Mouse (Mus musculus): ENCODE results near the gene Rnf19b. TPM values are rescaled to one million over a fixed set of nuclear protein-coding genes. Genes with fewer than 3 reads are reported as not detected.

Rnf19b gene
- polyA plus RNA-seq (2012; rRNA removed), result 30.2 and 36.1 TPM in 2 replicates

- no peak for DNase-seq (ENCODE audit: low read depth)
Observed at GRCm38 (mm10) chr4:129058207-129059092, at the start of gene Rnf19b. Rnf19b (plus strand) TSS chr4:129058271.

- DNase-seq (ENCODE audit: low read depth), result no peak
Observed at GRCm38 (mm10) chr4:129008672-129009071, 49.4 kb upstream of the Rnf19b start.

GRCm38 (mm10) chr4:129009521-129009920 lies 48.5 kb upstream of the Rnf19b start:
- no peak for DNase-seq (ENCODE audit: low read depth)

- no peak for DNase-seq (ENCODE audit: low read depth)
Observed at GRCm38 (mm10) chr4:129011604-129012121, 46.4 kb upstream of the Rnf19b start.

GRCm38 (mm10) chr4:129013151-129013864 lies 44.8 kb upstream of the Rnf19b start:
- DNase-seq (ENCODE audit: low read depth), result no peak

- DNase-seq (ENCODE audit: low read depth), result no peak
Observed at GRCm38 (mm10) chr4:129016329-129016728, 41.7 kb upstream of the Rnf19b start.

GRCm38 (mm10) chr4:129017150-129017549 lies 40.9 kb upstream of the Rnf19b start:
- no peak for DNase-seq (ENCODE audit: low read depth)

GRCm38 (mm10) chr4:129018788-129019435 lies 39.2 kb upstream of the Rnf19b start:
- DNase-seq (ENCODE audit: low read depth), result no peak

GRCm38 (mm10) chr4:129019788-129020187 lies 38.3 kb upstream of the Rnf19b start:
- DNase-seq (ENCODE audit: low read depth), result no peak

- DNase-seq (ENCODE audit: low read depth), result no peak
Observed at GRCm38 (mm10) chr4:129020454-129020853, 37.6 kb upstream of the Rnf19b start.

GRCm38 (mm10) chr4:129021426-129021825 lies 36.6 kb upstream of the Rnf19b start:
- DNase-seq (ENCODE audit: low read depth), result no peak

- DNase-seq (ENCODE audit: low read depth), result no peak
Observed at GRCm38 (mm10) chr4:129021886-129022285, 36.2 kb upstream of the Rnf19b start.

GRCm38 (mm10) chr4:129023884-129024283 lies 34.2 kb upstream of the Rnf19b start:
- no peak for DNase-seq (ENCODE audit: low read depth)

GRCm38 (mm10) chr4:129024775-129025174 lies 33.3 kb upstream of the Rnf19b start:
- DNase-seq (ENCODE audit: low read depth), result no peak

- no peak for DNase-seq (ENCODE audit: low read depth)
Observed at GRCm38 (mm10) chr4:129025707-129026106, 32.4 kb upstream of the Rnf19b start.

GRCm38 (mm10) chr4:129030746-129031145 lies 27.3 kb upstream of the Rnf19b start:
- DNase-seq (ENCODE audit: low read depth), result no peak

- no peak for DNase-seq (ENCODE audit: low read depth)
Observed at GRCm38 (mm10) chr4:129031408-129031965, 26.6 kb upstream of the Rnf19b start.

GRCm38 (mm10) chr4:129032133-129032962 lies 25.7 kb upstream of the Rnf19b start:
- DNase-seq (ENCODE audit: low read depth), result no peak

GRCm38 (mm10) chr4:129032963-129033951 lies 24.8 kb upstream of the Rnf19b start:
- DNase-seq (ENCODE audit: low read depth), result no peak

GRCm38 (mm10) chr4:129034224-129034623 lies 23.8 kb upstream of the Rnf19b start:
- DNase-seq (ENCODE audit: low read depth), result no peak

Data from gonadal fat pad, adult 2 months (tissue).